Mouse (Mus musculus) monocyte, adult 5-6 weeks (primary cell): Measurements from ENCODE around the gene Thy1. TPM values are rescaled to one million over a fixed set of nuclear protein-coding genes. Genes with fewer than 3 reads are reported as not detected.
A peak's percentile ranks its signal among the peaks of the same experiment; 100 is the strongest.

Experiments
- ATAC-seq: fragments of 153-309, 156-312 bp; replicated peaks from 2 replicates; pipeline ENCODE4 v1.8.0; 2017; ENCODE audit warnings: mild to moderate bottlenecking; ENCODE audit not compliant: low TSS enrichment, insufficient number of reproducible peaks, severe bottlenecking, poor library complexity, low FRiP score
- total RNA-seq: library from RNA; stranded (forward); fragments of 200-1000, 200-491, 200-594 nt; gene quantifications from 3 replicates; pipeline ENCODE4 v1.2.3, GENCODE M21; 2017

Thy1 gene
- total RNA-seq, 1 experiment from 2014 or later, result 34.3 TPM

DNA sequence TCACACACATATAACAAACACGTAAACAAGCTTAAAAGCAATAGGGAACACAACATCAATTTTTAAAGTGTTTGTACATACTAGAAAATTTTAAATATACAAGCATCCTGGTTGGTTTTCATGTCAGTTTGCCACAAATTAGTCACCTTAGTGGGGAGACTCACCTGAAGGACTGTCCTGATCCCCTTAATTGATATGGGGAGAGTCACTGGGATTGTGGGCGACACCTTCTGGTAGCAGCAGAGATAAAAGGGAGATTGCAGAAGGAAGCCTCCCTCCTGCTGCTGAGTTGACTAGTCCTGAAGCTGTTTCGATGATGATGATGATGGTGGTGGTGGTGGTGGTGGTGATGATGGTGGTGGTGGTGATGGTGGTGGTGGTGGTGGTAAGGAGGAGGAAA, 9.7 kb downstream of the Thy1 start:
- ATAC-seq, result no peak

DNA sequence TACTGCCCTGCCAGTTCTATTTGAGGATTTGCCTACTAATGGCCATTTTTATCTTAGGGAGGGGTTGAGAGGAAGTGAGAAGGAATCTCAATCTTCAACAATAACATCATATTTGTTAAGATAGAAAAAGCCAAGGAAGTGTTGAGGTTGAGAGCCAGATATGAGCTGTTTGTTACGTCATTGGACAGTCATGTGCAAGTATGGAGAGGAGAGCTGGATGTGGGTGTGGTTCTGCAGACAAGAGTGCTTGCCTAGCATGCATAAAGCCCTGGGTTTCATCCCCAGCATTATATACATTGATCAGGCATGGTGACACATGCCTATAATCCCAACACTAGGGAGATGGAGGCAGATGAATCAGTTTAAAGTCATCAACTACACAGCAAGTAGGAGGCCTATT, 10.8 kb downstream of the Thy1 start:
- ATAC-seq, result no peak

DNA sequence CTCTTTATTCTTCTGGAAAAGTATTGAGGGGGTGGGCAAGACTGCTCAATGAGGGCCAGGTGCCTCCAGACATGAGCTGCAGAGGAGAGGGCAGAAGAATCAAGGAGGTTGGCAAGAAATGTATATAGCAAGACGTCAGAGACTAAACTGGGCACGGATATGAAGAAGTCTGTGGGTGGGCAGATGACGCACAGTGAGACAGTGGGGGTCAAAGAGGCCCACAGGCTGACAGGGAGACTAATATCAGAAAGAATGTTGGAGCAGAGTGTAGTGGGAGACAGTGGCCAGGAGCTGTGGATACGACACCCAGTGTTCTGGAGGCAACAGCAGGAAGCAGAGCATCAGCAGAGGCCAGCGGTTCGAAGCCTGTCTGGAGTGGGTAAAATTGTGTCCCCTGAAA, 15.4 kb downstream of the Thy1 start:
- ATAC-seq, result no peak

DNA sequence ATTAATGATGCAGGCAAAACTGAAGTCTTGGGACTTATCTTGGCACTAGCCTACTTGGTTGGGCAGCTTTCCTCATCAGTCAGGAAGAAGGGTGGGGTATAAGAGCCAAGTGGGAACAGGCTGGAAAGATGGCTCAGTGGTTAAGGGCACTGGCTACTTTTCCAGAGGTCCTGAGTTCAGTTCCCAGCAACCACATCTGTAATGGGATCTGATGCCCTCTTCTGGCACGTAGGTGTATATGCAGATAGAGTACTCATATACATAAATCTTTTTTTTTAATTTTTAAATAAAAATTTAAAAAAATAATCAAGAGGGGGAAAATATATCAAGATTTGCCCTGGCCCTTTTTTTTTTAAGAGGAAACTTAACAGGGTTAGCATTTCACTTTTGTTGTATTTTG, 22.0 kb downstream of the Thy1 start:
- ATAC-seq, result no peak

DNA sequence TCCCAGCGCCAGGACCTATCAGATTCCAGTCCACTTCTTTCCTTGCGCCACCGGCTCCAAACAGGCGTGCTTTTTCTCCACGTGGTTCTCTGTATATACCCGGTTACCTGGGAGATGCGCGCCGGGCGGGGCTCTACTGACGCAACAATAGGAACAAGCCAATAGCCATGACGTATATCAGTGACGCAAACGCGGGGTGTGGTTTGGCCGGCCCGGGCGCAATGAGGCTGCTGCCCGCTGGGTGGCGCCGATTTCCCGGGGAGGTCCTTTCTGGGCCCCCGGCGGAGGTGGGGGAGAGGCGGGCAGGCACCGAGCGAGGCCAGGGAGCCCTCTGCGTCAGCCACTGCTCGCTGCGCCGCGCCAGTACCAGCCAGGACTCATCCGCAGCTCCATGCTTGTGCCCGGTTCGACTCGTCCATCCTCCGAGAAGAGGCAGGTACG, 23.6 kb downstream of the Thy1 start, which contains the start of gene Usp2:
TSS of gene Usp2 (plus strand) at position 237 of the 441 bp plus-strand sequence.
- peak; percentile 98 for ATAC-seq

DNA sequence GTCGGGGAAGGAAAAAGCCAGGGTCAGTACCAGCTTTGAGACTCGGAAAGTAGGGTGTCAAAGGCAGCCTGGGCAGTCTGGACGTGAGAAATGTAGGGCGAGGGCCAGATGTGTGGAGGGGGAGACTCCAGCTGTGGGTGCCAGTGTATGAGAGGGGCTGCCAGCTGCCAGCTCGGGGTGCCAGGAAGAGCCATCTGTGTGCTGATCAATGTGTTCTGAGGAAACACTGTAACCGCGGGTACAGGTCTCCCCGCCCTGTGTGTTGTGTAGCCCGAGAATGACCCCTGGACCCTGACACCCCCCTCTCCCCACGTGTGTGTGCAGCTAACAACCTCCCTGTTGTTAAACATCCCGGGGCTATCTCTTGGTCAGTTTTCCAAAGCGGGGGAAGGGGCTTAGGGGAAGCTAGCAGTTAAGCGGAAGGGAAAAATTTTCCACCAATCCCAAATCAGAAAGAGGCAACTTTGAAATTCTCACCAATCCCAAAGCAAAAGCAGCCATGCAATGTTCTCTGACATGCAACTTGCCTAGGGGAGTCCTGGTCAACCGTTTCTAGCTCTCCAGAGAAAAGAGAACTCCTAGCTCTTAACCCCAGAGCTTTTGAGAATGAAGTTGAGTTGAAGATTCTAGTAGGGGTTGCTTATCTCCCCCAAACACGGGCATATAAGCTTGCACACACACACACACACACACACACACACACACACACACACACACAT, 24.2 kb downstream of the Thy1 start:
- no peak for ATAC-seq

DNA sequence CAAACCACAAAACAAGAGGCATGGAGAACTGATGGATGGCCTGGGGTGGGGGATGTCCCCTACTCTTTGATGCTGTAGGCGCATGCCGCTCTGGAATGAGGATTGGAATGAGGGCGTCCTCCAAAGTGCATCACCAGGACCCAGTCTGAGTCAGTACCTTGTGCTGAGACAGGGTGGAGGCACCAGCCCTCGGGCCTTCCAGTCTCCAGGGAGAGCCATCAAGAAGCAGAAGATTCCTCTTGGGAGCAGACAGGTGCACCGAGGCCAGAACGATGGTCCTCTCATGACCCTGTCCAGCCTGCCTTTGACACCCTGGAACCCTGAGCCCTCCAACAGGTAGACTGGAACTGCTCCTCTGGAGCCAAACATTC, 24.8 kb downstream of the Thy1 start:
- ATAC-seq, result no peak

DNA sequence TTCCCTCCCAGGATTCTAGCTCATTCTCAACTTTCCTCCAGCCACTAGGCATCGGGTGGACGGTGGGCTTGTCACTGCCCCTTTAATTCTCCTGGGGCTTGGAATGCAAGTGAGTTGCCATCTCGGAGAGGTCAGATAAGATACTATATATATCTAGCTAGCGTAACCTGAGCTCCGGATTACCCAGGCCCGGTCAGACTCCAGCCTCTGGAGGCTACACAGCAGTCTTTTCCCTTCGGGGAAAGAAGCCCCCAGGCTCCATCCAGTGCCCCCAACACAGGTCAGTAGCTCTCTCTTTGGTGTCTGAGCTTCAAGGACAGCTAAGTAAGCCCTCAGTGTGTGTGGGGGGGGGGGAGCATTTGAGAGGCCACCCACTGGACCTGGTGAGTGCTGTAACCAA, 26.1 kb downstream of the Thy1 start:
- no peak for ATAC-seq

DNA sequence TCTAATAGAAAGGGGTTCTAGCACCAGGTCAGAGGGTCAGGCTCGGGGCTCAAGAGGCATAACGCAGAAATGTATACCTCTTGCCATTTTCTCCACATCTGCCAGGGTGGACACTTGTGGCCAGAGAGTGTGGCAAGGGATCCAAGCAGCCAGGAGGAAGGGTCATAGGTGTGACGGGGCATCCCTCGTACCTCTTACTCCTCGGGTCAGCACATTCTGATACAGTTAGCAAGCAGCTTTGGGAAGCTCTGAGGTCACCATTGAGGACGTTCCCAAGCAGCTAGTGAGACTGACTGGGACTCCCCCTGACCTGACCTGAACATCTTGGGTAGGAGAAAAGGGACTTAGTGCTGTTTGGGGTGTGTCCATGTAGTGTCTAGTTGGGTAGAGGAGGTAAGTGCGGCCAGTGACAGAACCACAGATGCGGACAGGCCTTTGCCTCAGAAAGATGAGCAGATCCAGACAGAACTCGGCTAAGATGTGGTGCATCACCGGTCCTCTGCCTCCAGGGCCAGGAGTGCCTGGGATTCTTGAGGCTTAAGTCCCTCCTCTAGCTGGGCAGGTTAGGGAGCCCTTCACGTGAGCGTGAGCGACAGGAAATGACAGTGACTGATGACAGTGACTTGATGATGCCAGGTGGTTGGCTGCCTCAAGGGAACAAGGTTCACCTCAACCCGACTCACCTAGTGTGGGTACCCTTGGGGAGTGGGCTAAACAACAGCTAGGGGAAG, 27.1 kb downstream of the Thy1 start:
- no peak for ATAC-seq

DNA sequence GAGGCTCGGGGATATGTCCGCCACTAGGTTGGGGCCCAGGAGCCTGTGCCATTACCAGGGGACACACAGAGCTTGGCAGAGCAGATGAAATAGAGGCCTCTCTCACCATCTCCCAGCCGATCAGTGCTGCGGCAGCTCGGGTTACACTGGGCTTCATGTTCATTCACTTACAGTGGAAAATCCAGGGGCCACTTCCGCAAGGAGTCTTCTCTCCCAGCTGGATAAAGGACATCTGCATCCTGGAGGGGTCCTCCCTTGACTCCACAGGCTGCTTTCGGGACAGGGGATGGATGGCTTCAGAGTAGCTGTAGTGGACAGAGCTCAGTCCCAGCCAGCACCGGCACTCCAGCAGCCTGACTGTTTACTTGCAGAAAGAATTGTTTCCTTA, 27.7 kb downstream of the Thy1 start:
- ATAC-seq, result no peak

DNA sequence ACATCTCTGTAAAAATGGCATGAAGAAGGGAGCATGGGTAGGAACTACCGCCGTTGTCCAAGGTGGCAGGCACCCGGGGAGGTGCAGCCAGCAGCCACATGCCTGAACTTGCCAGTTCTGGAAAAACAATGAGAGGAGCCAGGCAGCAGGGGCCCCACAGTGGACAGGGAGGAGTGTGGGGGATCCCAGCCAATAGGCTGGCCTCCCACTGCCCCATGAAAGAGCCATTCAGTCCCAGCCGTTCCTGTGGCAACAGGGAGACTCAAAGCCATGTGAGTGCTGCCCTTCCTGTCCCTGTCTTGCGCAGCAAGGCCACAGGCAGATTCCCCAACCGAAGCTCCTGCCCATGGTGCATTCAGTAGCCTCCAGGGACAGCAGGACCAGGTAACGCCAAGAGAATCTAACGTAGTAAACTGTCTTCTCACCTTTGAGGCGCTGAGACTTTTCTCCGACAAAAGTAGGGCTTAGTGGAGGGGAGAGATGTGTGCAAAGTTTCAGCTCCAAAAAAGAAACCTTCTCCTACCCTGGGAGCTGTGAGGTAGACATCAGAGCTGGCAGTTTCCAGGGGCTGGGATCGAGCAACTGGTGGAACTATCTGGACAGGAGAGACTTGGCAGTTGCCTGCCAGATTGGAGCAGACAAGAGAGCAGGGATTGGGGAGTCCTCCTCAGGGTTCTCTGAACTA, 28.9 kb downstream of the Thy1 start:
- no peak for ATAC-seq

DNA sequence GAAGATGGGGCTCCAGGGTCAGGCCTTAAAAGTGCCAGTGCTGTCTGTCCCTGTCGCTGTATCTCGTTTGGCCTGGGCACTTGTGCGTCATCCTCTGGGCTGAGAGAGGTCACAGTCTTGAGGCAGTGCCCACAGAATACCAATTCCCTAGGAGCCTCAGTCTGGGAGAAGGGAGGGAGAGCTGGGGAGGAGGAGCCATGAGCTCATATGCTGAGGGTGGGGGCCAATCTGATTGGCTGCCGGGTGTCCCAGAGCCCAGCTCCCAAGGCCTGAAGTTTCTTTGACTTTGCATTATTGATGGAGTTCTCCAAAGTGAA, 29.4 kb downstream of the Thy1 start:
- no peak for ATAC-seq

DNA sequence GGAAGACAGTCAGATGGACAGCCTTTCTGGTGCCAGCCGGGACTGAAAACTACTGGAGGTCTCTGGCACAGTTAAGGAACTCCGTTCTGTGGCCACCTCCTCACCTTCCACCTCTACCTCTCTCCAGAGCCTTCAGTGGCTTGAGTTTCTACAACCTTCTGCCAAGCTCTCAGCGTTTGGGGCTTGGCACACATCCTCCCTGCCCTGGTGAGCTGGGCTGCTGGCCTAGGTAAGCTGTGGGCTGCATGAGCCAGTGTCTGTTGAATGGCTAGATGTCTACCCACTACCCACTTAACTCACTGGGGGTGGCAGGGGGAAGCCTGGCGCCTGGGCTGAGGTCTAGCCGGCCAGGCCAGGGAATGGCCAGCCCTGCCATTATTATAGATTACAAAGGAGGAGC, 29.9 kb downstream of the Thy1 start:
- ATAC-seq, result no peak

DNA sequence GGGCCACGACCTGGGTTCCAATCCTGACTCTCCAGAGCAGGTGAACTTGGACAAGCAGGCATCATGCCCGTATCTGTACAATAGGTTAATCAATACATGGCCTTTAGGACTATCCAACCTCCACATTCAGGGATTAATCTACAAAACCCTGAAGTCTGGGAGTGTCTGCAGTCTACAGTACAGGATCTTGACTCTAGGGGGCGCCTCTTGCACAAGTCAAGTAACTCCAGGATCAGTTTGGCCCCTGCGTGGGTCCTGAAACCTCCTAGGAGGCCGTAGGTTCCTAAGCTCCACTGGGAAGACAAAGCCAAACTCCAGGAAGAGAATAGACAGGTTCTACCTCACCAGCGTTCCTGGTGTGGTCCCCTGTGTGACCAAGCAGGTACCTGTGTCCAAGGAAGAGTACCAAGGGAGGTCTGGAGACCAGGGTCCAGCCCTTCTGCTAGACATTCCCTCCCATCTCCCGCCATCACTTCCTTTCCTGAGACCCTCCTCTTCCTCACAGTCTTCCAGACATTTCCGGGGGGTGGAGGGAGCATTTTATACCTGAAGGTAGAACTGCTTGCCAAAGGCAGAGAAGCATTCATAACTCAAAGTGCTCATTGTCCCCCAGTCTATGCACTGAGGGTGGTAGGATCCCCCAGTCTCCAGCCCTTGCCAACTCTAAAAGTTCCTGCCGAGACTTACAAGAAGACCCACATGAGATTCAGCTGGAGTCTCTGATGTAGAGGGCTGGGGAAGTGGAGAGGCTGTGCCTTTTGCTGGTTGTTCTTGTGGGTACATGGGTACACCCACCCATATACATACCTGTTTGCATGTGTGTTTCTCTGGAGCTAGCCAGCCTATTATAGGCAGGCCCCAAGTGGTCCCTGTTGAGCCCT, 31.5 kb downstream of the Thy1 start:
- no peak for ATAC-seq

DNA sequence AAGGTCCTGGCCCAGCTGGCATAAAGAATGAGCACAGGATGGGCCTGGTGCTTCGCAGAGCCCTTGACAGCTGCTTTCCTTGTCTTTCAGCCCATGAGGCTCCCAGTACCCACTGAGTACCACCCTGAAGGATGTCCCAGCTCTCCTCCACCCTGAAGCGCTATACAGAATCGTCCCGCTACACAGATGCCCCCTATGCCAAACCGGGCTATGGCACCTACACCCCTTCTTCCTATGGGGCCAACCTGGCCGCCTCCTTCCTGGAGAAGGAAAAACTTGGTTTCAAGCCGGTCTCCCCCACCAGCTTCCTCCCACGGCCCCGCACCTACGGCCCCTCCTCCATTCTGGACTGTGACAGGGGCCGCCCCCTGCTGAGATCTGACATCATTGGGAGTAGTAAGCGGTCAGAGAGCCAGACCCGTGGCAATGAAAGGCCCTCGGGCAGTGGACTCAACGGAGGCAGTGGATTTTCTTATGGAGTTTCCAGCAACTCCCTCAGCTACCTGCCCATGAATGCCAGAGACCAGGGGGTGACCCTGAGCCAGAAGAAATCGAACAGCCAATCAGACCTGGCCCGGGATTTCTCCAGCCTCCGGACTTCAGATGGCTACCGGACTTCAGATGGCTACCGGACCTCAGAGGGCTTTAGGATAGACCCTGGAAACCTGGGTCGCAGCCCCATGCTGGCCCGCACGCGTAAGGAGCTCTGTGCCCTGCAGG, 32.3 kb downstream of the Thy1 start:
- ATAC-seq, result no peak

DNA sequence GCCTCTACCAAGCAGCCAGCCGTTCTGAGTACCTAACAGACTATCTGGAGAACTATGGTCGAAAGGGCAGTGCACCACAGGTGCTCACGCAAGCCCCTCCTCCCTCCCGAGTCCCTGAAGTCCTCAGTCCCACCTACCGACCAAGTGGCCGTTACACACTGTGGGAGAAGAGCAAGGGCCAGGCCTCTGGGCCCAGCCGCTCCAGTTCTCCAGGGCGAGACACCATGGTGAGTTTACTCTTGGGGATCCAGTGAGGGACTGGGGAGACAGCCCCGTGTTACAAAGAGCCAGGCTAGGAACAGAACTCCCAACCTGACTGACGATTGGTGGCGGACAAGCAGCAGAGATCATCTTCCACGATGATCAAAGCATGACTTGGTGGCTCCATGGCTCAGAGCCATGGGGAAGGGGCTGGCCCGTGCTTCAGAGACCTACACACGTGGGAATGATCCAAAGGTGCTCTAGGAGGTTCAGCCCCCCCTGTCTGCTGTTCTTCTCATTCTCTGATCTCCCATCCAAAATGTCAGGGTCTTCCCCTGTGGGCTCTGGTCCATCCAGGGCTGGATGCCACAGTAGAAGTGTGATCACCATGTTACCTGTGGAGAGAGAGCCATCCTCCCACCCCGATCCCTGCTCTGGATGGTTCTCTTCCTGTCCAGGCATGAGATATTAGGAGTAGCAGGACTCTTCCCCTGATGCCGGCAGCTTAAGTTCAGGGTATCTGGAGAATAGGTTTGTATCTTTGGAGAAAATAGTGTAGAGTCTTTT, 33.0 kb downstream of the Thy1 start:
- no peak for ATAC-seq

DNA sequence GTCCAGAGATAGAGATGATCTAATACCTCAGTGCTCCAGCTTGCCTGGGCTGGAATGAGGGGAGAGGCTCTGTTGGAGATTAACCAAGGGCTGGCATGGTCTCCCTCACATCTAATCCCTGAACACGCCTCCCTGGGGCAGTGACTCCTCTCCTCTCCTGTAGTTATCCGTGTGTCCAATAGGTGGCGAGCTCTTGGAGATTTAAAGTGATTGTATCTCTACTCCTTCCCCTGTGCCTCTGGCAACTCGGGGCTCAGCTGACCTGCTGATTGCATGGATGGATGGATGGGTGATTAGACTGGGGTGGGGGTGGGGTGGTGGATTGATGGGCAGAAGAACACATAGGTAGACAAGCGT, 33.6 kb downstream of the Thy1 start:
- peak; percentile 65 for ATAC-seq
